Mouse (Mus musculus) liver, adult (tissue): Measurements from ENCODE around the gene Nup85.

Source experiments
- GATA4 ChIP-seq: IDR thresholded peaks from 2 replicates; pipeline ENCODE4 v1.6.1; 2014; ENCODE audit warnings: mild to moderate bottlenecking, low read length; ENCODE audit not compliant: insufficient replicate concordance

Gene Nup85

GRCm38 (mm10) chr11:115616893-115617292, 52.7 kb downstream of the Nup85 start:
- TF ChIP-seq GATA4: no peak

- peak; percentile 40; the same call in 1 of the 2 replicates for TF ChIP-seq GATA4
These were observed 53.8 kb downstream of the Nup85 start for GRCm38 (mm10) chr11:115618001-115618400.

- TF ChIP-seq GATA4: no peak
These were observed 54.7 kb downstream of the Nup85 start for GRCm38 (mm10) chr11:115618732-115619516.

- TF ChIP-seq GATA4: no peak
These were observed 55.7 kb downstream of the Nup85 start for GRCm38 (mm10) chr11:115619949-115620348.

GRCm38 (mm10) chr11:115623487-115624070, 59.3 kb downstream of the Nup85 start:
- no peak for TF ChIP-seq GATA4

GRCm38 (mm10) chr11:115625877-115626276, 61.6 kb downstream of the Nup85 start:
- TF ChIP-seq GATA4: no peak

GRCm38 (mm10) chr11:115626824-115627616, 62.8 kb downstream of the Nup85 start:
- TF ChIP-seq GATA4: no peak

GRCm38 (mm10) chr11:115627705-115628464, 63.7 kb downstream of the Nup85 start, which contains the start of gene Slc25a19:
Gene Slc25a19 (minus strand): TSS chr11:115628295.
- TF ChIP-seq GATA4: peak; percentile 50

GRCm38 (mm10) chr11:115628465-115629101, 64.3 kb downstream of the Nup85 start:
- no peak for TF ChIP-seq GATA4

GRCm38 (mm10) chr11:115629734-115630531, 65.7 kb downstream of the Nup85 start:
- no peak for TF ChIP-seq GATA4

- no peak for TF ChIP-seq GATA4
These were observed 66.6 kb downstream of the Nup85 start for GRCm38 (mm10) chr11:115630532-115631504.

GRCm38 (mm10) chr11:115631505-115631890, 67.3 kb downstream of the Nup85 start:
- no peak for TF ChIP-seq GATA4

- TF ChIP-seq GATA4: no peak
These were observed 68.0 kb downstream of the Nup85 start for GRCm38 (mm10) chr11:115632247-115632646.
